Mouse (Mus musculus) bone marrow, adult 2 months (tissue): ENCODE data around the gene Elp4.

ENCODE experiments used
- CTCF ChIP-seq: fragments of 200-500 bp; IDR thresholded peaks from 2 replicates; pipeline ENCODE4 v1.5.1; 2011; ENCODE audit warnings: low read length, control low read depth; ENCODE audit not compliant: control insufficient read depth, insufficient read depth
- POLR2A ChIP-seq: fragments of 200-500 bp; IDR thresholded peaks from 2 replicates; pipeline ENCODE4 v1.6.1; 2011; ENCODE audit warnings: low read depth, mild to moderate bottlenecking, control low read depth, low read length, borderline replicate concordance; ENCODE audit not compliant: control insufficient read depth

- TF ChIP-seq POLR2A (no peak), CTCF (no peak)
These were observed 231.8 kb downstream of the Elp4 start for GRCm38 (mm10) chr2:105672596-105672960.
